Mouse (Mus musculus) embryonic fibroblast, embryonic 13.5 days (primary cell): ENCODE measurements around the gene Adipor2.
A peak's percentile ranks its signal among the peaks of the same experiment; 100 is the strongest.

Source experiments
- CTCF ChIP-seq: IDR thresholded peaks from 2 replicates; pipeline ENCODE4 v1.5.1; 2011; ENCODE audit warnings: mild to moderate bottlenecking, control low read depth, low read length, moderate library complexity, borderline replicate concordance; ENCODE audit not compliant: insufficient read depth
- POLR2A ChIP-seq: IDR thresholded peaks from 2 replicates; pipeline ENCODE4 v1.6.1; 2011; ENCODE audit warnings: low read depth, mild to moderate bottlenecking, control low read depth, low read length, moderate library complexity

- TF ChIP-seq CTCF (0 out of 2 replicates have a peak, but pooled peaks have one; percentile 12), POLR2A (no peak)
Observed at GRCm38 (mm10) chr6:119449060-119449499, 31.6 kb upstream of the Adipor2 start.
